Mouse (Mus musculus): ENCODE results near the gene Pnma1.

The Pnma1 gene

GRCm38 (mm10) chr12:84178652-84179445, 30.6 kb upstream of the Pnma1 start:
- no peak for DNase-seq (ENCODE audit: low spot score)

GRCm38 (mm10) chr12:84178052-84178451, 29.8 kb upstream of the Pnma1 start:
- DNase-seq (ENCODE audit: low spot score): no peak

GRCm38 (mm10) chr12:84176886-84177765, 28.8 kb upstream of the Pnma1 start:
- DNase-seq (ENCODE audit: low spot score): peak; percentile 52

GRCm38 (mm10) chr12:84176126-84176769, 28.0 kb upstream of the Pnma1 start:
- peak; percentile 53 for DNase-seq (ENCODE audit: low spot score)

GRCm38 (mm10) chr12:84175659-84176061, 27.4 kb upstream of the Pnma1 start:
- peak; percentile 86 for DNase-seq (ENCODE audit: low spot score)

GRCm38 (mm10) chr12:84174871-84175270, 26.6 kb upstream of the Pnma1 start:
- no peak for DNase-seq (ENCODE audit: low spot score)

- DNase-seq (ENCODE audit: low spot score): no peak
These were observed 26.0 kb upstream of the Pnma1 start for GRCm38 (mm10) chr12:84174190-84174811.

- no peak for DNase-seq (ENCODE audit: low spot score)
These were observed 25.1 kb upstream of the Pnma1 start for GRCm38 (mm10) chr12:84173309-84173915.

- DNase-seq (ENCODE audit: low spot score): no peak
These were observed 24.6 kb upstream of the Pnma1 start for GRCm38 (mm10) chr12:84172862-84173261.

- DNase-seq (ENCODE audit: low spot score): no peak
These were observed 23.9 kb upstream of the Pnma1 start for GRCm38 (mm10) chr12:84172216-84172615.

GRCm38 (mm10) chr12:84170610-84171009, 22.3 kb upstream of the Pnma1 start:
- DNase-seq (ENCODE audit: low spot score): peak; percentile 72

- DNase-seq (ENCODE audit: low spot score): no peak
These were observed 17.5 kb upstream of the Pnma1 start for GRCm38 (mm10) chr12:84165631-84166373.

- DNase-seq (ENCODE audit: low spot score): no peak
These were observed 15.4 kb upstream of the Pnma1 start for GRCm38 (mm10) chr12:84163586-84164110.

GRCm38 (mm10) chr12:84163133-84163532, 14.8 kb upstream of the Pnma1 start:
- DNase-seq (ENCODE audit: low spot score): peak; percentile 73

GRCm38 (mm10) chr12:84161616-84162433, 13.5 kb upstream of the Pnma1 start:
- peak; percentile 33 for DNase-seq (ENCODE audit: low spot score)

- no peak for DNase-seq (ENCODE audit: low spot score)
These were observed 12.8 kb upstream of the Pnma1 start for GRCm38 (mm10) chr12:84161116-84161515.

GRCm38 (mm10) chr12:84160491-84160890, 12.2 kb upstream of the Pnma1 start:
- no peak for DNase-seq (ENCODE audit: low spot score)

GRCm38 (mm10) chr12:84158156-84158555, 9.9 kb upstream of the Pnma1 start:
- no peak for DNase-seq (ENCODE audit: low spot score)

- no peak for DNase-seq (ENCODE audit: low spot score)
These were observed 7.9 kb upstream of the Pnma1 start for GRCm38 (mm10) chr12:84156210-84156609.

- DNase-seq (ENCODE audit: low spot score): no peak
These were observed 7.2 kb upstream of the Pnma1 start for GRCm38 (mm10) chr12:84155523-84155871.
